Mouse (Mus musculus) liver, embryonic 11.5 days (tissue): Measurements from ENCODE around the gene Mef2b. TPM values are rescaled to one million over a fixed set of nuclear protein-coding genes. Genes with fewer than 3 reads are reported as not detected.

Experiments used
- ATAC-seq: fragments of 200-750 bp; cut with Nextera tagmentation; replicated peaks from 2 replicates; pipeline ENCODE4 v1.8.0; 2017; ENCODE audit warnings: moderate number of reproducible peaks, mild to moderate bottlenecking, moderate TSS enrichment, moderate library complexity; ENCODE audit not compliant: low FRiP score
- DNase-seq: peaks from one replicate; pipeline ENCODE4 v3.0.0-alpha.2; 2017; ENCODE audit warnings: low spot score
- H3K27ac ChIP-seq: fragments of 300-500 bp; sonication (generic); 2 replicates; pipeline ENCODE4 v1.5.1; 2014; ENCODE audit warnings: mild to moderate bottlenecking, low read depth, low read length, control low read depth
- H3K27me3 ChIP-seq: fragments of 300-500 bp; sonication (generic); replicated peaks from 2 replicates; pipeline ENCODE4 v1.6.1; 2014; ENCODE audit warnings: low read length, mixed read lengths; ENCODE audit not compliant: control insufficient read depth, insufficient read depth
- H3K36me3 ChIP-seq: fragments of 300-500 bp; sonication (generic); 2 replicates; pipeline ENCODE4 v1.6.1; 2014; ENCODE audit warnings: mild to moderate bottlenecking, low read length, moderate library complexity, mixed read lengths; ENCODE audit not compliant: control insufficient read depth, insufficient read depth
- H3K4me1 ChIP-seq: fragments of 300-500 bp; sonication (generic); replicated peaks from 2 replicates; pipeline ENCODE4 v1.6.1; 2014; ENCODE audit warnings: low read length, mixed read lengths; ENCODE audit not compliant: control insufficient read depth, insufficient read depth
- H3K4me2 ChIP-seq: fragments of 300-500 bp; sonication (generic); 2 replicates; pipeline ENCODE4 v1.6.1; 2014; ENCODE audit warnings: mild to moderate bottlenecking, control low read depth, moderate library complexity
- H3K4me3 ChIP-seq: fragments of 300-500 bp; sonication (generic); 2 replicates; pipeline ENCODE4 v1.5.1; 2014; ENCODE audit warnings: low read depth, low read length, control low read depth
- H3K9ac ChIP-seq: fragments of 300-500 bp; sonication (generic); 2 replicates; pipeline ENCODE4 v1.6.1; 2014; ENCODE audit warnings: low read depth, low read length, control low read depth
- H3K9me3 ChIP-seq: fragments of 300-500 bp; sonication (generic); 2 replicates; pipeline ENCODE4 v1.6.1; 2016; ENCODE audit warnings: low read length, inconsistent platforms, mixed read lengths; ENCODE audit not compliant: control insufficient read depth
- WGBS: fragments of 180-500 bp; shearing (Covaris S2); extraction: QIAGEN DNeasy Blood & Tissue Kit; methylation state at CpG from one replicate; pipeline ENCODE4 v1.1.7; 2014; 5-methylcytosine and 5-hydroxymethylcytosine counted together
- polyA plus RNA-seq: library from polyadenylated mRNA; unstranded; fragments of >200 nt; fragmentation: Nextera tagmentation; extraction: Ambion mirVana; gene quantifications from 2 replicates; pipeline ENCODE4 v1.2.1, GENCODE M21; 2014

Gene Mef2b
- polyA plus RNA-seq, 1 experiment from 2014 or later = 0.51 TPM

DNA sequence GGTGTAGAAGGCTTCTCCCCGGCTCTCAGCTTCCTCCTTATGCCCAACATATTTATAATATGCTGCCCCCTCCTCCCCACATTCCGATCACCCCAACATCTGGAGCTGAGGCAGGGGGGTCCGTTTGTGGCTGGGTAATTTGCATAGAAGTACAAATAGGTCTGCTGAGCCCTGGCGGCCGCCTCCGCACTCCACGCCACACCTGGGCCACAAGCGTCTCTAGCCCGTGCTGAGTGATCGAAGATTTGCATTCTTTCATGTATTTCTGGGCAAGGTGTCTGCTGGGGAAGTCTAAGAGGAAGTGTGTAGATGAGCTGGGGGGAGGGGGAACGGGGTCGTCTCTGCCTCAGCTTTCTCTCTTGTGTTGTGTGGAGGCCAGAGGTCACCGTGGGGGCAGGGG lies 20.5 kb downstream of the Mef2b start:
- no peak overlapping the region for H3K27ac ChIP-seq
- no peak for ATAC-seq
- H3K9me3 ChIP-seq = no peaks in the 10 kb centered on the region

GRCm38 (mm10) chr8:70163316-70163715 lies 23.8 kb downstream of the Mef2b start:
- Histone ChIP-seq H3K36me3 (no peaks in the 10 kb centered on the region), H3K27ac (no peak overlapping the region), H3K4me3 (no peak overlapping the region), H3K4me2 (no peak overlapping the region), H3K9ac (no peak overlapping the region), H3K9me3 (no peaks in the 10 kb centered on the region), H3K27me3 (peaks cover 12% of the 10 kb centered on the region), H3K4me1 (peaks cover 15% of the 10 kb centered on the region)
- no peak for DNase-seq
- no peak for ATAC-seq
- 84% methylated on average over 3 of the region's 3 CpGs for WGBS

More for the DNA sequence above, 20.5 kb downstream of the Mef2b start:
- Histone ChIP-seq H3K36me3 (no peaks in the 10 kb centered on the region), H3K4me3 (no peak overlapping the region), H3K27me3 (peaks cover 8% of the 10 kb centered on the region), H3K9ac (no peak overlapping the region), H3K4me1 (peaks cover 3% of the 10 kb centered on the region; the same call in 1 of the 2 replicates), H3K4me2 (no peak overlapping the region)
- 49% methylated on average over 13 of the region's 13 CpGs for WGBS
- no peak for DNase-seq

DNA sequence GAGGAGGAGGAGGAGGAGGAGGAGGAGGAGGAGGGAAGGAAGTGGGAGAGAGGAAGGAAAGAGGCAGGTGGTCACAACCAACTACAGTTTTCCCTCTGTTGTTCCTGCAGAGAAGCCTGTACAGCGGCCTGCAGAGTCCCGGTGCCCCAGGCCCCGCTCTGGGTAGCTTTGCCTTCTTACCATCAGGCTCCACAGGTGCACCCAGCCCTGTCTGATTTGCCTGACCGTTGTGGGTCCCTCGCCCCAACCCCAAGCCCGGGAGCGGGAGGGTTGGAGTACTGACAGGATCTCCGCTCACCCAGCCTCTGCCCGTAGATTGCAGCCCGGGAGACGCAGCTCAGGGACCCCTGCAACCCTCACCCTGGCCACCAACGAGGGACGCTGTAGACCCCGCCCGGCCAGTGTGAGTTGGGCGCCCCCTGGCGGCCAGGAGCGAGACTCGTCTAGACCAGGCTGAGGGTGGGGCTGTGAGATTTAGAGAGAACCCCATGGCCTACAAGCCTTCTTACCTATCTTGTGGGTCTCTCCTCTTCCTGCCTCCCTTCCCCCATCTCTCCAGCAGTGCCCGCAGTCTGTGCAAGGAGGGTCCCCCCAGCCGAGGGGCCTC lies 27.1 kb downstream of the Mef2b start:
- peaks cover 12% of the 10 kb centered on the region for H3K27me3 ChIP-seq
- H3K36me3 ChIP-seq = no peaks in the 10 kb centered on the region
- peaks cover 25% of the 10 kb centered on the region for H3K4me1 ChIP-seq
- WGBS = 3% methylated on average over 21 of the region's 21 CpGs
- H3K4me2 ChIP-seq = peak overlapping the region; percentile 61
- DNase-seq (peak; percentile 86), ATAC-seq (peak; percentile 72)
- no peak overlapping the region for H3K27ac ChIP-seq
- H3K4me3 ChIP-seq = peak overlapping the region; percentile 15; the same call in 1 of the 2 replicates
- H3K9me3 ChIP-seq = no peaks in the 10 kb centered on the region
- H3K9ac ChIP-seq = 0 out of 2 replicates have a peak overlapping the region, but pooled peaks have one; percentile 6

DNA sequence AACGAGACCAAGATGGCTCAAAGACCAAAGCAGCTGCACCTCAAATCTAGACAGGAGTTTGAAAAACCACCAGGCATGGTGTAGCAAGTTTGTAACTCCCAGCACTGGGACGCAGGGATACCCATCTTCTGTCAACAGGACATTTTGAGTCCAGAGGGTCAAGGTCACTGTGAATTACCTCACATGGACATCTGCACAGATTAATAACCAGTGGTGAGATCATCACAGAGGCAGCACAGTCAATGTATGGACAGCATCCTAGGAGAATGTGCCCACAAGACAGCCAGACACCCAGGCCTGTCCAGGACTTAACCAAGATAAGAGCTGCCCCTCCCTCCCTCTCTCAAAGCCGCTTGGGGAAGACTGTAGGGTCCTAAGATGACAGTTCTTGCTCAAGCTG lies 30.6 kb downstream of the Mef2b start:
- WGBS = 54% methylated on average over 3 of the region's 3 CpGs
- no peak overlapping the region for H3K27ac ChIP-seq

GRCm38 (mm10) chr8:70170748-70171147 lies 31.2 kb downstream of the Mef2b start:
- Histone ChIP-seq H3K27me3 (peaks cover 3% of the 10 kb centered on the region), H3K9me3 (no peaks in the 10 kb centered on the region), H3K27ac (no peak overlapping the region), H3K4me1 (peaks cover 37% of the 10 kb centered on the region), H3K4me2 (no peak overlapping the region), H3K36me3 (no peaks in the 10 kb centered on the region), H3K4me3 (no peak overlapping the region), H3K9ac (no peak overlapping the region)
- no peak for ATAC-seq
- 67% methylated on average over 3 of the region's 3 CpGs for WGBS
- no peak for DNase-seq

More for the DNA sequence above, 30.6 kb downstream of the Mef2b start:
- H3K27me3 ChIP-seq = peaks cover 9% of the 10 kb centered on the region
- DNase-seq (no peak), ATAC-seq (no peak)
- no peak overlapping the region for H3K9ac ChIP-seq
- no peaks in the 10 kb centered on the region for H3K9me3 ChIP-seq
- no peak overlapping the region for H3K4me2 ChIP-seq
- no peak overlapping the region for H3K4me3 ChIP-seq
- no peaks in the 10 kb centered on the region for H3K36me3 ChIP-seq
- H3K4me1 ChIP-seq = peaks cover 42% of the 10 kb centered on the region

GRCm38 (mm10) chr8:70171240-70171639 lies 31.7 kb downstream of the Mef2b start:
- peak overlapping the region; percentile 75 for H3K4me2 ChIP-seq
- peaks cover 34% of the 10 kb centered on the region for H3K4me1 ChIP-seq

GRCm38 (mm10) chr8:70172043-70172681 lies 32.7 kb downstream of the Mef2b start, which contains the start of gene Tmem161a:
TSS of gene Tmem161a (plus strand) at chr8:70172356.
- Histone ChIP-seq H3K9me3 (no peaks in the 10 kb centered on the region), H3K4me3 (peak within 1 kb of the TSS; percentile 79), H3K4me1 (peaks cover 27% of the 10 kb centered on the region), H3K27me3 (no peaks in the 10 kb centered on the region), H3K27ac (peak within 1 kb of the TSS; percentile 73), H3K9ac (peak within 1 kb of the TSS; percentile 84), H3K36me3 (no peaks in the 10 kb centered on the region), H3K4me2 (peak within 1 kb of the TSS; percentile 75)
- 3% methylated on average over 27 of the region's 27 CpGs for WGBS
- ATAC-seq (peak; percentile 91), DNase-seq (peak; percentile 87)

More at GRCm38 (mm10) chr8:70171240-70171639, 31.7 kb downstream of the Mef2b start:
- ATAC-seq (0 out of 2 replicates have a peak, but pooled peaks have one; percentile 33), DNase-seq (no peak)
- no peaks in the 10 kb centered on the region for H3K9me3 ChIP-seq
- H3K36me3 ChIP-seq = no peaks in the 10 kb centered on the region
- H3K9ac ChIP-seq = peak overlapping the region; percentile 84
- no peaks in the 10 kb centered on the region; the same call in 1 of the 2 replicates for H3K27me3 ChIP-seq
- H3K4me3 ChIP-seq = no peak overlapping the region
- 71% methylated on average over 7 of the region's 7 CpGs for WGBS
- peak overlapping the region; percentile 73; the same call in 1 of the 2 replicates for H3K27ac ChIP-seq

DNA sequence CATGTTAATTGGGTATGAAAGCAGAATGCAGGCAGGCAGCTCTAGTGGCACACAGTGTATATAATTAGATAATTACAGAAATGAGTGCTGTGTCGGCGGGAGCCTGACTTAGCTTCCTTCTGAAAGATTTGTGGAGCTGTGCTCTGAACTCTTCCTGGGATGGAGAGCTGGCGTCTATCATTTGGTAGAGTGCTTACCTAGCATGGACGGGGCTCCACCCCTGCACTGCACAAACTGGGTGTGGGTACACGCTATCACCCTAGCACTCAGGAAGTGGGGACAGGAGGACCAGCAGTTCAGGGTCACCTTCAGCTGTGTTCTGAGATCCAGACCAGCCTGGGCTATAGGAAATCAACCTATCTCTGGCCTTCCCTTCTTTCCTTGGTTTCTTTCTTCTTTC lies 33.8 kb downstream of the Mef2b start:
- H3K4me3 ChIP-seq = no peak overlapping the region; the same call in 1 of the 2 replicates
- DNase-seq (no peak), ATAC-seq (no peak; the same call in 1 of the 2 replicates)
- H3K27ac ChIP-seq = no peak overlapping the region
- peak overlapping the region; percentile 75 for H3K4me2 ChIP-seq
- 48% methylated on average over 5 of the region's 5 CpGs for WGBS
- H3K9ac ChIP-seq = peak overlapping the region; percentile 18; the same call in 1 of the 2 replicates
- 0 out of 2 replicates have a peak, but pooled peaks cover 3% of the 10 kb centered on the region for H3K36me3 ChIP-seq
- H3K9me3 ChIP-seq = no peaks in the 10 kb centered on the region
- H3K27me3 ChIP-seq = no peaks in the 10 kb centered on the region
- peaks cover 27% of the 10 kb centered on the region for H3K4me1 ChIP-seq
